Mouse (Mus musculus) brain, embryonic 14.5 days (tissue): Measurements from ENCODE around the gene Sco1. TPM values are rescaled to one million over a fixed set of nuclear protein-coding genes. Genes with fewer than 3 reads are reported as not detected.

Experiments used
- DNase-seq: peaks from one replicate; pipeline ENCODE4 v3.0.0-alpha.2; 2011; ENCODE audit warnings: low read depth
- CTCF ChIP-seq: fragments of 200-500 bp; IDR thresholded peaks from 2 replicates; pipeline ENCODE4 v1.5.1; 2012; ENCODE audit warnings: inconsistent platforms, mild to moderate bottlenecking, moderate library complexity, borderline replicate concordance; ENCODE audit not compliant: insufficient read depth, insufficient read length; ENCODE audit errors: extremely low read depth
- POLR2A ChIP-seq: fragments of 200-500 bp; IDR thresholded peaks from 2 replicates; pipeline ENCODE4 v1.6.1; 2012; ENCODE audit warnings: mild to moderate bottlenecking, inconsistent platforms, borderline replicate concordance; ENCODE audit not compliant: poor library complexity, insufficient read depth, insufficient read length, severe bottlenecking; ENCODE audit errors: extremely low read depth
- polyA plus RNA-seq: library from polyadenylated mRNA; depleted of rRNA; stranded (reverse); fragments of >200 nt; gene quantifications from 2 replicates; pipeline ENCODE4 v1.2.3, GENCODE M21; 2012; rRNA removed

Gene Sco1
- polyA plus RNA-seq, 1 experiment: 7.5 TPM

DNA sequence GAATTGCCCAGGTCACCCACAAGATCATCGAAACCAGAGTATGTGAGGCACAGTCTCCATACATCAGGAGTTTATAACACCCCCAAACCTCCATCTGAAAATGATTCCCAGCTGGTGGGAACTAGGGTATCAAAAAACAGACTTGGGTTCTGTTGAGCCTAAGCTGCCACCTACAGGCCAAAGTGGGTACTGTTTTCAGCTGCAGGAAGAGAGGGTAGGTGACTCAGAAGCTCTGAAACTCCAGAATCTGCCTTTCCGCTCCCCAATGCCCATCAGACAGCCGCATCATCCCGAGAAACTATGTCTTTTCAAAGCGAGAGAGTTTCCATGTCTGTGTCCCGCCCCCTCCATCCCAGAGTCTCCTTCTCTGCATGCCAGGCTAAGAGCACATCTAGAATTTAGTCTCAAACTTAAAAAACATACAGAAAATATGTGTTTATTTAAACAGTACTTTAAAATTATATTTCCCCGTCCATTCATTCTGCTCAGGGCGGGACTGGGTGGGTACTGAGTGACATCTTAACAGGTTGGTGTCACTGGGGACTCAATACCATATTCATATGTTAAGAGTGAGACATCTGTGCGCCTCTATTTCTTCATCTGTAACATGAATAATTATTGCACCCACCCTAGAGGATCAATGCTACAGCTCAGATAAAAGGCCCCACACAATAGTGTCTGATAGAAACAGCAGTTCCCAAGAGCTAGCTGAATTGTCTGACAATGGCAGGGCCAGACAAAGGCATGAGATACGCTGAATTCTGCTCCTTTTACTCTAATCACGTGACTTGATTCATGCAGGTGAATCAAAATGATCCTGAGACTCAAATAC is 59.8 kb downstream of the Sco1 start:
- TF ChIP-seq POLR2A (no peak), CTCF (peak; percentile 74; the same call in 1 of the 2 replicates)
- DNase-seq: peak; percentile 81

DNA sequence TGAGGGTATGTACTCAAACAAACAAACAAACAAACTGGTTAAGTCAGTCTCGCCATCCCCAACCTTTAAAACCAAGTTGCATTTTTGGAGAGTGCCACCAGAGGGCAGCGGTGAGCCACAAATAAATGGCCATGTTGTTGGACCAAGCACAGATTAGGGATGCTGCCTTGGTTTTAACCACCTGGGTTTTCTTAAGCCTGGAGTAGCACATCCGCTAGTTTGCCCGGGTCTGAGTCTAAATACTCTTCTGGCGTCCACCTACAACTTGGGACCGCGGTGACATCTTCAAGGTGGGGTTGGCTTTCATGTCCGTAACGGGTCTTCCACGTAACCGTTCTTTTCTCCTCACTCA is 60.4 kb downstream of the Sco1 start:
- no peak for TF ChIP-seq POLR2A
- TF ChIP-seq CTCF: peak; percentile 87

GRCm38 (mm10) chr11:67113381-67113780 is 60.9 kb downstream of the Sco1 start:
- TF ChIP-seq CTCF (no peak), POLR2A (no peak)
- DNase-seq: no peak

More for the DNA sequence above, 60.4 kb downstream of the Sco1 start:
- peak; percentile 84 for DNase-seq

- DNase-seq: no peak
Measured at GRCm38 (mm10) chr11:67114261-67114660, 61.8 kb downstream of the Sco1 start.

GRCm38 (mm10) chr11:67114901-67115300 is 62.4 kb downstream of the Sco1 start:
- DNase-seq: no peak
- TF ChIP-seq CTCF (no peak), POLR2A (no peak)

More at GRCm38 (mm10) chr11:67114261-67114660, 61.8 kb downstream of the Sco1 start:
- no peak for TF ChIP-seq POLR2A
- TF ChIP-seq CTCF: no peak

Other genes starting within 250 kb of the Sco1 start
- 0.25 and 1.7 TPM in 2 replicates for gene Pirt, start 140.7 kb upstream of the Sco1 start, polyA plus RNA-seq
- 0.10 TPM in 1 of 2 replicates, not detected in the other for gene Tmem238l, start 96.0 kb upstream of the Sco1 start, polyA plus RNA-seq
- 0.45 and 0.93 TPM in 2 replicates for gene Tmem220, start 27.5 kb upstream of the Sco1 start, polyA plus RNA-seq
- gene Adprm, start 76 bp upstream of the Sco1 start, polyA plus RNA-seq: 28.8 and 33.5 TPM in 2 replicates
- gene Myh3, start 25.6 kb downstream of the Sco1 start, polyA plus RNA-seq: 1.2 and 1.4 TPM in 2 replicates
- 0.08 TPM in 1 of 2 replicates, not detected in the other for gene Myh2, start 118.4 kb downstream of the Sco1 start, polyA plus RNA-seq
- 0.01 and 0.04 TPM in 2 replicates for gene Myh1, start 147.4 kb downstream of the Sco1 start, polyA plus RNA-seq
- gene Myh4, start 185.4 kb downstream of the Sco1 start, polyA plus RNA-seq: 0.01 TPM in 1 of 2 replicates, not detected in the other
- 0.20 and 1.0 TPM in 2 replicates for gene Myh8, start 224.5 kb downstream of the Sco1 start, polyA plus RNA-seq